Mouse (Mus musculus) bone marrow macrophage, adult 2 months (primary cell): ENCODE measurements around the gene Ppp2r5b.

Experiments
- CTCF ChIP-seq: IDR thresholded peaks from 2 replicates; pipeline ENCODE4 v1.5.1; 2012; ENCODE audit warnings: low read depth, mild to moderate bottlenecking, low read length, moderate library complexity
- POLR2A ChIP-seq: IDR thresholded peaks from 2 replicates; pipeline ENCODE4 v1.6.1; 2012; ENCODE audit warnings: mild to moderate bottlenecking, low read depth, low read length, borderline replicate concordance

GRCm38 (mm10) chr19:6231036-6231435, 4.6 kb downstream of the Ppp2r5b start:
- TF ChIP-seq CTCF: no peak
- TF ChIP-seq POLR2A: no peak
